Mouse (Mus musculus) MEL (cell line): ENCODE measurements around the gene Coro1b. TPM values are rescaled to one million over a fixed set of nuclear protein-coding genes. Genes with fewer than 3 reads are reported as not detected.

Experiments
- DNase-seq: peaks from one replicate; pipeline ENCODE4 v3.0.0; 2011; ENCODE audit warnings: low read depth, low spot score
- H3K27ac ChIP-seq: 2 replicates; pipeline ENCODE4 v1.5.1; 2012; ENCODE audit warnings: low read depth, mild to moderate bottlenecking, control low read depth, low read length, moderate library complexity; ENCODE audit not compliant: control insufficient read depth
- H3K27me3 ChIP-seq, 2 experiments: fragments of 150-350 bp in 1 of 2; sonication (generic) in 1 of 2; 2 replicates each; pipeline ENCODE4 v1.6.1; 2012; ENCODE audit warnings: low read length in 2 of 2, mild to moderate bottlenecking in 2 of 2, improper control_type of control experiment in 1 of 2, moderate library complexity in 1 of 2; ENCODE audit not compliant: insufficient read depth in 2 of 2, control insufficient read depth in 1 of 2
- H3K36me3 ChIP-seq, 2 experiments: 2 replicates each; pipeline ENCODE4 v1.6.1; 2012 to 2014; ENCODE audit warnings: low read length in 2 of 2, improper control_type of control experiment in 1 of 2, inconsistent platforms in 1 of 2, mild to moderate bottlenecking in 1 of 2; ENCODE audit not compliant: insufficient read depth in 2 of 2, control insufficient read depth in 1 of 2
- H3K4me1 ChIP-seq, 2 experiments: fragments of 150-350 bp in 1 of 2; sonication (generic) in 1 of 2; 2 replicates each; pipeline ENCODE4 v1.6.1; 2012; ENCODE audit warnings: low read length in 2 of 2, improper control_type of control experiment in 1 of 2, mild to moderate bottlenecking in 1 of 2; ENCODE audit not compliant: insufficient read depth in 2 of 2, control insufficient read depth in 1 of 2
- H3K4me3 ChIP-seq, 2 experiments: fragments of 150-350 bp in 1 of 2; sonication (generic) in 1 of 2; 2 replicates each; pipeline ENCODE4 v1.5.1; 2012; ENCODE audit warnings: low read depth in 2 of 2, low read length in 2 of 2, mild to moderate bottlenecking in 2 of 2, moderate library complexity in 2 of 2, control low read depth in 1 of 2, improper control_type of control experiment in 1 of 2; ENCODE audit not compliant: control insufficient read depth in 1 of 2, insufficient read depth in 1 of 2
- H3K79me2 ChIP-seq: 2 replicates; pipeline ENCODE4 v1.6.1; 2012; ENCODE audit warnings: mild to moderate bottlenecking, low read length, moderate library complexity; ENCODE audit not compliant: control insufficient read depth, poor library complexity, insufficient read depth
- H3K9ac ChIP-seq: 2 replicates; pipeline ENCODE4 v1.6.1; 2012; ENCODE audit warnings: low read depth, mild to moderate bottlenecking, control low read depth, low read length, moderate library complexity; ENCODE audit not compliant: control insufficient read depth, poor library complexity, severe bottlenecking
- H3K9me3 ChIP-seq: fragments of 150-350 bp; sonication (generic); replicated peaks from 2 replicates; pipeline ENCODE4 v1.6.1; 2012; ENCODE audit warnings: mild to moderate bottlenecking, low read length, improper control_type of control experiment, moderate library complexity; ENCODE audit not compliant: insufficient read depth
- CHD1 ChIP-seq: IDR thresholded peaks from 2 replicates; pipeline ENCODE4 v1.6.1; 2012; ENCODE audit warnings: low read depth, mild to moderate bottlenecking, inconsistent platforms, low read length, improper control_type of control experiment
- ELF1 ChIP-seq: IDR thresholded peaks from 2 replicates; pipeline ENCODE4 v1.6.1; 2014; ENCODE audit warnings: low read depth, mild to moderate bottlenecking, inconsistent platforms, low read length, improper control_type of control experiment, moderate library complexity
- ETS1 ChIP-seq: IDR thresholded peaks from 2 replicates; pipeline ENCODE4 v1.6.1; 2012; ENCODE audit warnings: low read depth, mild to moderate bottlenecking, inconsistent platforms, low read length, improper control_type of control experiment, moderate library complexity
- HCFC1 ChIP-seq: IDR thresholded peaks from 2 replicates; pipeline ENCODE4 v1.6.1; 2012; ENCODE audit warnings: low read depth, mild to moderate bottlenecking, inconsistent platforms, low read length, improper control_type of control experiment, moderate library complexity
- KAT2A ChIP-seq: conservative IDR thresholded peaks from 2 replicates; pipeline ENCODE4 v1.6.1; 2012; ENCODE audit warnings: low read depth, low read length, improper control_type of control experiment, inconsistent platforms
- MAFK ChIP-seq: IDR thresholded peaks from 2 replicates; pipeline ENCODE4 v1.6.1; 2011; ENCODE audit warnings: low read depth, mild to moderate bottlenecking, low read length, improper control_type of control experiment, borderline replicate concordance
- MAX ChIP-seq: IDR thresholded peaks from 2 replicates; pipeline ENCODE4 v1.6.1; 2011; ENCODE audit warnings: low read length, improper control_type of control experiment
- MAZ ChIP-seq: IDR thresholded peaks from 2 replicates; pipeline ENCODE4 v1.6.1; 2012; ENCODE audit warnings: low read depth, mild to moderate bottlenecking, inconsistent platforms, low read length, improper control_type of control experiment
- MEF2A ChIP-seq: IDR thresholded peaks from 2 replicates; pipeline ENCODE4 v1.6.1; 2014; ENCODE audit warnings: low read depth, mild to moderate bottlenecking, inconsistent platforms, low read length, improper control_type of control experiment; ENCODE audit not compliant: poor library complexity, insufficient replicate concordance, severe bottlenecking; ENCODE audit errors: extremely low read depth
- MXI1 ChIP-seq: IDR thresholded peaks from 2 replicates; pipeline ENCODE4 v1.6.1; 2011; ENCODE audit warnings: mild to moderate bottlenecking, low read depth, low read length, improper control_type of control experiment
- MYB ChIP-seq: IDR thresholded peaks from 2 replicates; pipeline ENCODE4 v1.6.1; 2011; ENCODE audit warnings: mild to moderate bottlenecking, low read depth, low read length, improper control_type of control experiment
- MYC ChIP-seq: IDR thresholded peaks from 2 replicates; pipeline ENCODE4 v1.6.1; 2011; ENCODE audit warnings: low read depth, mild to moderate bottlenecking, low read length, improper control_type of control experiment, moderate library complexity
- NELFE ChIP-seq: IDR thresholded peaks from 2 replicates; pipeline ENCODE4 v1.6.1; 2011; ENCODE audit warnings: low read depth, low read length, improper control_type of control experiment
- NRF1 ChIP-seq: IDR thresholded peaks from 2 replicates; pipeline ENCODE4 v1.6.1; 2014; ENCODE audit warnings: low read depth, mild to moderate bottlenecking, inconsistent platforms, low read length, improper control_type of control experiment, moderate library complexity; ENCODE audit not compliant: poor library complexity, insufficient read depth, severe bottlenecking
- POLR2A ChIP-seq, 2 experiments: IDR thresholded peaks; 2 replicates each; pipeline ENCODE4 v1.6.1; 2011 to 2012; ENCODE audit warnings: low read length in 2 of 2, mild to moderate bottlenecking in 2 of 2, control low read depth in 1 of 2, improper control_type of control experiment in 1 of 2, low read depth in 1 of 2, moderate library complexity in 1 of 2; ENCODE audit not compliant: control insufficient read depth in 1 of 2, insufficient read depth in 1 of 2, poor library complexity in 1 of 2
- POLR2AphosphoS2 ChIP-seq: IDR thresholded peaks from 2 replicates; pipeline ENCODE4 v1.6.1; 2011; ENCODE audit warnings: low read length, improper control_type of control experiment
- RAD21 ChIP-seq: IDR thresholded peaks from 2 replicates; pipeline ENCODE4 v1.6.1; 2011; ENCODE audit warnings: mild to moderate bottlenecking, low read depth, low read length, improper control_type of control experiment
- SIN3A ChIP-seq: IDR thresholded peaks from 2 replicates; pipeline ENCODE4 v1.6.1; 2012; ENCODE audit warnings: low read length, improper control_type of control experiment, inconsistent platforms
- SMC3 ChIP-seq: IDR thresholded peaks from 2 replicates; pipeline ENCODE4 v1.6.1; 2011; ENCODE audit warnings: low read depth, low read length, improper control_type of control experiment
- TAL1 ChIP-seq: IDR thresholded peaks from 2 replicates; pipeline ENCODE4 v1.6.1; 2012; ENCODE audit warnings: mild to moderate bottlenecking, inconsistent platforms, low read length, moderate library complexity, mixed read lengths
- USF1 ChIP-seq: IDR thresholded peaks from 2 replicates; pipeline ENCODE4 v1.6.1; 2014; ENCODE audit warnings: low read depth, mild to moderate bottlenecking, inconsistent platforms, low read length, improper control_type of control experiment, moderate library complexity
- USF2 ChIP-seq, 2 experiments: IDR thresholded peaks; 2 replicates each; pipeline ENCODE4 v1.6.1; 2011 to 2012; ENCODE audit warnings: improper control_type of control experiment in 2 of 2, low read length in 2 of 2, borderline replicate concordance in 1 of 2, inconsistent platforms in 1 of 2, low read depth in 1 of 2, mild to moderate bottlenecking in 1 of 2; ENCODE audit not compliant: insufficient read depth in 1 of 2
- ZMIZ1 ChIP-seq: IDR thresholded peaks from 2 replicates; pipeline ENCODE4 v1.6.1; 2012; ENCODE audit warnings: low read depth, mild to moderate bottlenecking, inconsistent platforms, low read length, improper control_type of control experiment, moderate library complexity
- ZNF384 ChIP-seq: IDR thresholded peaks from 2 replicates; pipeline ENCODE4 v1.6.1; 2012; ENCODE audit warnings: low read depth, mild to moderate bottlenecking, inconsistent platforms, low read length, improper control_type of control experiment
- polyA plus RNA-seq, 2 experiments: library from polyadenylated mRNA; stranded (reverse) in 1 of 2; unstranded in 1 of 2; fragments of >175 nt in 1 of 2; fragments of >200 nt in 1 of 2; gene quantifications; 2 replicates each; pipeline versions ENCODE4 v1.2.1 to v1.2.4; 2012; ENCODE audit warnings: low replicate concordance in 2 of 2, low read depth in 1 of 2; ENCODE audit not compliant: insufficient read length in 2 of 2, insufficient read depth in 1 of 2, missing spikeins in 1 of 2
- total RNA-seq: library from RNA; depleted of rRNA; stranded (reverse); fragments of 300-350 nt; gene quantifications from 2 replicates; pipeline ENCODE4 v1.2.3, GENCODE M21; 2012

The Coro1b gene
- total and polyA plus RNA-seq, 3 experiments = 55.5 to 111 TPM; not detected in 1

DNA sequence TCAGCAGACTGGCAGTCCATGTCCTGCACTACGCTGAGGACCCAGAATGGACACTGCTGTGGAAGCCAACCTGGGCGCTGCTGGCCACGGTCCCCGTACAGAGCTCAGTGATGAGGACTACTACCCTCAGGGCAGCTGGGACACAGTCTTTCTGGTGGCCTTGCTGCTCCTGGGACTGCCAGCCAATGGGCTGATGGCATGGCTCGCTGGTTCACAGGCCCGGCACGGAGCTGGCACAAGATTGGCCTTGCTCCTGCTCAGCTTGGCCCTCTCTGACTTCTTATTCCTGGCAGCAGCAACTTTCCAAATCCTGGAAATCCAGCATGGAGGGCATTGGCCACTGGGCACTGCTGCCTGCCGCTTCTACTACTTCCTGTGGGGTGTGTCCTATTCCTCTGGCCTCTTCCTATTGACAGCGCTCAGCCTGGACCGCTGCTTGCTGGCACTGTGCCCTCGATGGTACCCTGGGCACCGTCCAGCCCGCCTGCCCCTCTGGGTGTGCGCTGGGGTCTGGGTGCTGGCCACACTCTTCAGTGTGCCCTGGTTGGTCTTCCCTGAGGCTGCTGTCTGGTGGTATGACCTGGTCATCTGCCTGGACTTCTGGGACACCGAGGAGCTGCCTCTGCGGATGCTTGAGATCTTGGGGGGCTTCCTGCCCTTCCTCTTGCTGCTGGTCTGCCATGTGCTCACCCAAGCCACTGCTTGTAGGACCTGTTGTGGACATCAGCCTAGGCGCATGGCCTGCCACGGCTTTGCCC is 5.8 kb upstream of the Coro1b start:
- Histone ChIP-seq H3K36me3 (no peaks in the 10 kb centered on the region), H3K9ac (no peak overlapping the region), H3K9me3 (no peaks in the 10 kb centered on the region), H3K27ac (no peak overlapping the region), H3K79me2 (no peaks in the 10 kb centered on the region), H3K4me3 (no peak overlapping the region), H3K4me1 (no peaks in the 10 kb centered on the region), H3K27me3 (no peaks in the 10 kb centered on the region; a peak in 1 of 4 replicates)
- TF ChIP-seq ZNF384 (no peak), POLR2A (IDR thresholded peaks at IDR 0.05; ENCODE audit: control insufficient read depth in 1 of 2, insufficient read depth in 1 of 2, low read depth in 1 of 2, low read length in 2 of 2, poor library complexity in 1 of 2) (no peak), CHD1 (no peak), POLR2AphosphoS2 (no peak), NELFE (no peak), RAD21 (no peak), TAL1 (no peak), ZMIZ1 (no peak), ETS1 (no peak), MXI1 (no peak), MYB (no peak), USF2 (IDR thresholded peaks at IDR 0.05; ENCODE audit: borderline replicate concordance in 1 of 2, insufficient read depth in 1 of 2, low read depth in 1 of 2, low read length in 2 of 2) (no peak), MYC (no peak), MAFK (no peak), HCFC1 (no peak), MAX (no peak), SIN3A (no peak), KAT2A (no peak)
- no peak for DNase-seq

DNA sequence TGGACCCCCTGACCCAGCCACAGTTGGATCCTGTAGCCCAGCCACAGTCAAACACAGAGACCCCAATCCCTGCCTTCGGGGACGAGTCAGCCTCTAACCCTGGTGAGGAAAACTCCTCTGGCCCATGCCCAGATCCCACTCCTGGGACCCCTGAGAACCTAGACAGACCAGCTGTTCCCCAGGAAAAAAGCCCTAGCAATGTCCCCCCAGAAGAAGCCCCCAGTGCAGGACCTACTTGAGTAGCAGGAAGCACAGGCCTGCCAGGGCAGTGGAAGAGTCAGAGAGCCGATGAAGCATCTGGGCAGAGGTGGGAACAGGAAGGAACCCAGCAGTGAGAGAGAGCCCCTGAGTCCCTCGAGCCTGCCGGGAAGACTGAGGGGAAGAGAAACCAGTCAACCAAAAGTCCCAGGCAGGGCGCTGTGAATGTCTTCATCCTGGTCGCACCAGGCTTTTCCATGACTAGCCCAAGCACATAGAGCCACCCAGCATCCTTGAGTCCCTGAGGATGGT is 4.6 kb upstream of the Coro1b start, which contains the start of gene Cabp4:
Gene Cabp4, minus strand, starts transcription at position 275 of the 510 bp plus-strand sequence.
- Histone ChIP-seq H3K4me1 (peaks cover 5% of the 10 kb centered on the region in 2 experiments; a peak in 2 of 4 replicates), H3K4me3 (no peak within 1 kb of the TSS), H3K9ac (no peak within 1 kb of the TSS), H3K9me3 (no peaks in the 10 kb centered on the region), H3K27me3 (no peaks in the 10 kb centered on the region; a peak in 1 of 4 replicates), H3K79me2 (peaks cover 1% of the 10 kb centered on the region), H3K36me3 (peaks cover 0 to 3% of the 10 kb centered on the region in 2 experiments; a peak in 1 of 4 replicates), H3K27ac (no peak within 1 kb of the TSS)
- no peak for TF ChIP-seq SMC3
- no peak for TF ChIP-seq ETS1
- TF ChIP-seq ELF1 = no peak
- no peak for TF ChIP-seq USF1
- no peak for TF ChIP-seq MXI1
- TF ChIP-seq NRF1 = no peak
- TF ChIP-seq POLR2A (IDR thresholded peaks at IDR 0.05; ENCODE audit: control insufficient read depth in 1 of 2, insufficient read depth in 1 of 2, low read depth in 1 of 2, low read length in 2 of 2, poor library complexity in 1 of 2) = no peak
- TF ChIP-seq MEF2A = no peak
- TF ChIP-seq KAT2A = no peak
- TF ChIP-seq MAZ = no peak
- DNase-seq = no peak
